Mouse (Mus musculus) limb, embryonic 13.5 days (tissue): ENCODE results near the gene Cdc42se1. TPM values are rescaled to one million over a fixed set of nuclear protein-coding genes. Genes with fewer than 3 reads are reported as not detected.

ENCODE experiments used
- ATAC-seq: fragments of 200-750 bp; cut with Nextera tagmentation; 2 replicates; pipeline ENCODE4 v1.8.0; 2017; ENCODE audit warnings: low read depth, moderate number of reproducible peaks, moderate TSS enrichment; ENCODE audit not compliant: low FRiP score
- H3K27ac ChIP-seq: fragments of 300-500 bp; sonication (generic); 2 replicates; pipeline ENCODE4 v1.5.1; 2015; ENCODE audit warnings: inconsistent platforms, mild to moderate bottlenecking, moderate library complexity
- H3K27me3 ChIP-seq: fragments of 300-500 bp; sonication (generic); 2 replicates; pipeline ENCODE4 v1.6.1; 2015; ENCODE audit warnings: mild to moderate bottlenecking, inconsistent platforms
- H3K36me3 ChIP-seq: fragments of 300-500 bp; sonication (generic); 2 replicates; pipeline ENCODE4 v1.6.1; 2015; ENCODE audit warnings: inconsistent platforms, mild to moderate bottlenecking, moderate library complexity
- H3K4me1 ChIP-seq: fragments of 300-500 bp; sonication (generic); 2 replicates; pipeline ENCODE4 v1.6.1; 2015; ENCODE audit warnings: inconsistent platforms
- H3K4me2 ChIP-seq: fragments of 300-500 bp; sonication (generic); replicated peaks from 2 replicates; pipeline ENCODE4 v1.6.1; 2015; ENCODE audit warnings: inconsistent platforms, mild to moderate bottlenecking, moderate library complexity
- H3K4me3 ChIP-seq: fragments of 300-500 bp; sonication (generic); 2 replicates; pipeline ENCODE4 v1.5.1; 2015; ENCODE audit warnings: moderate library complexity, mild to moderate bottlenecking, inconsistent platforms
- H3K9ac ChIP-seq: fragments of 300-500 bp; sonication (generic); 2 replicates; pipeline ENCODE4 v1.6.1; 2015; ENCODE audit warnings: mild to moderate bottlenecking, inconsistent platforms
- H3K9me3 ChIP-seq: fragments of 300-500 bp; sonication (generic); 2 replicates; pipeline ENCODE4 v1.6.1; 2016; ENCODE audit warnings: inconsistent platforms
- WGBS: fragments of 180-500 bp; shearing (Covaris S2); methylation state at CpG from one replicate; pipeline ENCODE4 v1.1.7; 2015; 5-methylcytosine and 5-hydroxymethylcytosine counted together
- polyA plus RNA-seq: library from polyadenylated mRNA; unstranded; fragments of >200 nt; fragmentation: Nextera tagmentation; extraction: Ambion mirVana; gene quantifications from 2 replicates; pipeline ENCODE4 v1.2.1, GENCODE M21; 2015

The Cdc42se1 gene
- polyA plus RNA-seq, 1 experiment from 2014 or later = 82.7 TPM

- no peaks in the 10 kb centered on the region for H3K9me3 ChIP-seq
- H3K4me1 ChIP-seq = peaks cover 35% of the 10 kb centered on the region
- H3K4me3 ChIP-seq = peak overlapping the region; percentile 77
- peak overlapping the region; percentile 90 for H3K9ac ChIP-seq
- H3K4me2 ChIP-seq = peak overlapping the region; percentile 80
- no peaks in the 10 kb centered on the region for H3K27me3 ChIP-seq
- no peak for ATAC-seq
- WGBS = under 1% methylated on average over 11 of the region's 11 CpGs
- H3K36me3 ChIP-seq = peaks cover 6% of the 10 kb centered on the region
- H3K27ac ChIP-seq = peak overlapping the region; percentile 92
Measured at GRCm38 (mm10) chr3:95282381-95282864, 53.9 kb downstream of the Cdc42se1 start.

- peak overlapping the region; percentile 90 for H3K9ac ChIP-seq
- H3K27me3 ChIP-seq = no peaks in the 10 kb centered on the region
- peaks cover 12% of the 10 kb centered on the region for H3K36me3 ChIP-seq
- H3K4me1 ChIP-seq = peaks cover 35% of the 10 kb centered on the region
- WGBS = under 1% methylated on average over 51 of the region's 51 CpGs
- ATAC-seq = peak; percentile 64
- H3K9me3 ChIP-seq = no peaks in the 10 kb centered on the region
- H3K4me2 ChIP-seq = peak overlapping the region; percentile 80
- H3K4me3 ChIP-seq = peak overlapping the region; percentile 77
- H3K27ac ChIP-seq = peak overlapping the region; percentile 92
Measured at GRCm38 (mm10) chr3:95282865-95283588, 54.5 kb downstream of the Cdc42se1 start.

GRCm38 (mm10) chr3:95283589-95283941 lies 55.0 kb downstream of the Cdc42se1 start:
- Histone ChIP-seq H3K4me2 (peak overlapping the region; percentile 80), H3K27ac (peak overlapping the region; percentile 92), H3K27me3 (no peaks in the 10 kb centered on the region), H3K4me3 (peak overlapping the region; percentile 77), H3K4me1 (peaks cover 35% of the 10 kb centered on the region), H3K36me3 (peaks cover 17% of the 10 kb centered on the region), H3K9ac (peak overlapping the region; percentile 90), H3K9me3 (no peaks in the 10 kb centered on the region)
- ATAC-seq = no peak
- WGBS = 0% methylated on average over 7 of the region's 7 CpGs

- ATAC-seq = no peak
Measured at GRCm38 (mm10) chr3:95284062-95284461, 55.5 kb downstream of the Cdc42se1 start.

GRCm38 (mm10) chr3:95284501-95285281 lies 56.2 kb downstream of the Cdc42se1 start:
- Histone ChIP-seq H3K4me3 (peak overlapping the region; percentile 77), H3K9me3 (no peaks in the 10 kb centered on the region), H3K27me3 (no peaks in the 10 kb centered on the region), H3K36me3 (peaks cover 26% of the 10 kb centered on the region), H3K4me2 (peak overlapping the region; percentile 80), H3K9ac (peak overlapping the region; percentile 90; the same call in 1 of the 2 replicates), H3K27ac (no peak overlapping the region), H3K4me1 (peaks cover 32% of the 10 kb centered on the region)
- 85% methylated on average over 12 of the region's 12 CpGs for WGBS
- no peak for ATAC-seq

More at GRCm38 (mm10) chr3:95284062-95284461, 55.5 kb downstream of the Cdc42se1 start:
- Histone ChIP-seq H3K4me2 (peak overlapping the region; percentile 80), H3K36me3 (peaks cover 21% of the 10 kb centered on the region), H3K27ac (peak overlapping the region; percentile 92; the same call in 1 of the 2 replicates), H3K4me3 (peak overlapping the region; percentile 77), H3K9ac (peak overlapping the region; percentile 90), H3K9me3 (no peaks in the 10 kb centered on the region), H3K27me3 (no peaks in the 10 kb centered on the region), H3K4me1 (peaks cover 35% of the 10 kb centered on the region)
- 15% methylated on average over 1 of the region's 1 CpGs for WGBS

- Histone ChIP-seq H3K36me3 (peaks cover 33% of the 10 kb centered on the region), H3K9ac (0 out of 2 replicates have a peak overlapping the region, but pooled peaks have one; percentile 15), H3K27ac (no peak overlapping the region), H3K27me3 (no peaks in the 10 kb centered on the region), H3K4me1 (peaks cover 28% of the 10 kb centered on the region), H3K4me2 (no peak overlapping the region), H3K4me3 (no peak overlapping the region), H3K9me3 (no peaks in the 10 kb centered on the region)
- 89% methylated on average over 5 of the region's 5 CpGs for WGBS
- no peak for ATAC-seq
Measured at GRCm38 (mm10) chr3:95285390-95285789, 56.9 kb downstream of the Cdc42se1 start.

Other genes starting within 250 kb of the Cdc42se1 start
- gene Zfp687, start 213.3 kb upstream of the Cdc42se1 start, polyA plus RNA-seq = 23.5 and 24.4 TPM in 2 replicates
- 282 and 310 TPM in 2 replicates for gene Psmd4, start 186.1 kb upstream of the Cdc42se1 start, polyA plus RNA-seq
- 26.5 and 28.4 TPM in 2 replicates for gene Pip5k1a, start 121.8 kb upstream of the Cdc42se1 start, polyA plus RNA-seq
- 216 and 217 TPM in 2 replicates for gene Vps72, start 117.7 kb upstream of the Cdc42se1 start, polyA plus RNA-seq
- 1.9 and 2.5 TPM in 2 replicates for gene Tmod4, start 104.3 kb upstream of the Cdc42se1 start, polyA plus RNA-seq
- 82.4 and 84.4 TPM in 2 replicates for gene Scnm1, start 94.7 kb upstream of the Cdc42se1 start, polyA plus RNA-seq
- gene Lysmd1, start 94.6 kb upstream of the Cdc42se1 start, polyA plus RNA-seq = 19.1 and 19.6 TPM in 2 replicates
- gene Tnfaip8l2, start 86.4 kb upstream of the Cdc42se1 start, polyA plus RNA-seq = 2.6 and 3.1 TPM in 2 replicates
- 11.1 and 11.7 TPM in 2 replicates for gene Sema6c, start 68.3 kb upstream of the Cdc42se1 start, polyA plus RNA-seq
- 11.5 and 12.5 TPM in 2 replicates for gene Gabpb2, start 10.8 kb upstream of the Cdc42se1 start, polyA plus RNA-seq
- 15.1 and 17.1 TPM in 2 replicates for gene Mllt11, start 3.4 kb downstream of the Cdc42se1 start, polyA plus RNA-seq
- 0.73 and 0.88 TPM in 2 replicates for gene Gm128, start 12.9 kb downstream of the Cdc42se1 start, polyA plus RNA-seq
- 2.2 and 2.5 TPM in 2 replicates for gene Bnipl, start 22.5 kb downstream of the Cdc42se1 start, polyA plus RNA-seq
- 38.1 and 41.2 TPM in 2 replicates for gene Mindy1, start 52.6 kb downstream of the Cdc42se1 start, polyA plus RNA-seq
- 24.2 and 26.9 TPM in 2 replicates for gene Prune1, start 53.3 kb downstream of the Cdc42se1 start, polyA plus RNA-seq
- gene Anxa9, start 78.4 kb downstream of the Cdc42se1 start, polyA plus RNA-seq = 2.0 and 2.5 TPM in 2 replicates
- 181 and 184 TPM in 2 replicates for gene Cers2, start 86.1 kb downstream of the Cdc42se1 start, polyA plus RNA-seq
- gene Setdb1, start 128.5 kb downstream of the Cdc42se1 start, polyA plus RNA-seq = 47.2 and 53.0 TPM in 2 replicates
- 0.28 TPM in 1 of 2 replicates, not detected in the other for gene 4930558C23Rik, start 174.1 kb downstream of the Cdc42se1 start, polyA plus RNA-seq
- gene Arnt, start 205.7 kb downstream of the Cdc42se1 start, polyA plus RNA-seq = 53.5 and 56.1 TPM in 2 replicates